Mouse (Mus musculus) frontal cortex, postnatal 14 days (tissue): ENCODE measurements at regions not wholly inside any gene's neighbourhood (a gene's known extent, or its start where the extent isn't known, plus 50 kb on each side); places are given as distances from the start of the nearest gene placed in this dataset.

Experiments used
- DNase-seq, 2 experiments: peaks; one replicate each; pipeline ENCODE4 v3.0.0; 2022; ENCODE audit warnings: low spot score in 2 of 2

- DNase-seq = no peak
These were observed 151.3 kb downstream of the Fam76b start for GRCm38 (mm10) chr9:13978842-13979241.

GRCm38 (mm10) chr9:13987486-13987885 lies 160.0 kb downstream of the Fam76b start:
- no peak for DNase-seq

GRCm38 (mm10) chr9:13988901-13989300 lies 161.4 kb downstream of the Fam76b start:
- no peak for DNase-seq

- DNase-seq = no peak
These were observed 163.4 kb downstream of the Fam76b start for GRCm38 (mm10) chr9:13990960-13991359.

- DNase-seq = no peak
These were observed 165.2 kb downstream of the Fam76b start for GRCm38 (mm10) chr9:13992728-13993127.

GRCm38 (mm10) chr9:13999358-13999757 lies 171.8 kb downstream of the Fam76b start:
- DNase-seq = no peak

GRCm38 (mm10) chr9:14001517-14001916 lies 174.0 kb downstream of the Fam76b start:
- DNase-seq = no peak

GRCm38 (mm10) chr9:14002236-14002635 lies 174.7 kb downstream of the Fam76b start:
- DNase-seq = no peak

- no peak for DNase-seq
These were observed 175.6 kb downstream of the Fam76b start for GRCm38 (mm10) chr9:14003163-14003562.

- DNase-seq = no peak
These were observed 178.9 kb downstream of the Fam76b start for GRCm38 (mm10) chr9:14006233-14006984.

- DNase-seq = no peak
These were observed 181.9 kb downstream of the Fam76b start for GRCm38 (mm10) chr9:14009451-14009850.

- no peak for DNase-seq
These were observed 182.9 kb downstream of the Fam76b start for GRCm38 (mm10) chr9:14010261-14010949.

GRCm38 (mm10) chr9:14024216-14024615 lies 196.7 kb downstream of the Fam76b start:
- DNase-seq = no peak

- no peak for DNase-seq
These were observed 197.2 kb downstream of the Fam76b start for GRCm38 (mm10) chr9:14024701-14025100.

- DNase-seq = no peak
These were observed 200.5 kb downstream of the Fam76b start for GRCm38 (mm10) chr9:14028056-14028455.

GRCm38 (mm10) chr9:14031358-14032047 lies 204.0 kb downstream of the Fam76b start:
- no peak for DNase-seq

- no peak for DNase-seq
These were observed 204.5 kb downstream of the Fam76b start for GRCm38 (mm10) chr9:14032048-14032362.

GRCm38 (mm10) chr9:14035526-14035925 lies 208.0 kb downstream of the Fam76b start:
- no peak for DNase-seq

GRCm38 (mm10) chr9:14041900-14042435 lies 214.5 kb downstream of the Fam76b start:
- no peak for DNase-seq

- no peak for DNase-seq
These were observed 220.7 kb downstream of the Fam76b start for GRCm38 (mm10) chr9:14048224-14048623.

- DNase-seq = no peak
These were observed 221.2 kb upstream of the Sesn3 start for GRCm38 (mm10) chr9:14053704-14054103.

GRCm38 (mm10) chr9:14056410-14057172 lies 218.3 kb upstream of the Sesn3 start:
- no peak for DNase-seq
